Mouse (Mus musculus) forebrain, embryonic 15.5 days (tissue): Measurements from ENCODE around the gene Cdh23. TPM values are rescaled to one million over a fixed set of nuclear protein-coding genes. Genes with fewer than 3 reads are reported as not detected.

Source experiments
- ATAC-seq: fragments of 200-750 bp; cut with Nextera tagmentation; replicated peaks from 2 replicates; pipeline ENCODE4 v1.8.0; 2017; ENCODE audit warnings: mild to moderate bottlenecking, moderate TSS enrichment, moderate library complexity
- H3K27ac ChIP-seq: fragments of 300-500 bp; sonication (generic); replicated peaks from 2 replicates; pipeline ENCODE4 v1.5.1; 2015; ENCODE audit warnings: mild to moderate bottlenecking, inconsistent platforms
- H3K27me3 ChIP-seq: fragments of 300-500 bp; sonication (generic); 2 replicates; pipeline ENCODE4 v1.6.1; 2015; ENCODE audit warnings: inconsistent platforms
- H3K36me3 ChIP-seq: fragments of 300-500 bp; sonication (generic); 2 replicates; pipeline ENCODE4 v1.6.1; 2015; ENCODE audit warnings: mild to moderate bottlenecking, inconsistent platforms
- H3K4me1 ChIP-seq: fragments of 300-500 bp; sonication (generic); 2 replicates; pipeline ENCODE4 v1.6.1; 2015; ENCODE audit warnings: inconsistent platforms
- H3K4me2 ChIP-seq: fragments of 300-500 bp; sonication (generic); replicated peaks from 2 replicates; pipeline ENCODE4 v1.6.1; 2015; ENCODE audit warnings: mild to moderate bottlenecking, inconsistent platforms
- H3K4me3 ChIP-seq: fragments of 300-500 bp; sonication (generic); 2 replicates; pipeline ENCODE4 v1.5.1; 2015; ENCODE audit warnings: mild to moderate bottlenecking, inconsistent platforms
- H3K9ac ChIP-seq: fragments of 300-500 bp; sonication (generic); replicated peaks from 2 replicates; pipeline ENCODE4 v1.6.1; 2015; ENCODE audit warnings: mild to moderate bottlenecking, inconsistent platforms
- H3K9me3 ChIP-seq: fragments of 300-500 bp; sonication (generic); 2 replicates; pipeline ENCODE4 v1.6.1; 2016; ENCODE audit warnings: inconsistent platforms
- WGBS: fragments of 180-500 bp; shearing (Covaris S2); methylation state at CpG from one replicate; pipeline ENCODE4 v1.1.7; 2015; ENCODE audit warnings: mixed read lengths; 5-methylcytosine and 5-hydroxymethylcytosine counted together
- polyA plus RNA-seq: library from polyadenylated mRNA; unstranded; fragments of >200 nt; fragmentation: Nextera tagmentation; extraction: Ambion mirVana; gene quantifications from 2 replicates; pipeline ENCODE4 v1.2.1, GENCODE M21; 2015

Gene Cdh23
- polyA plus RNA-seq, 1 experiment from 2014 or later, result 1.2 TPM

DNA sequence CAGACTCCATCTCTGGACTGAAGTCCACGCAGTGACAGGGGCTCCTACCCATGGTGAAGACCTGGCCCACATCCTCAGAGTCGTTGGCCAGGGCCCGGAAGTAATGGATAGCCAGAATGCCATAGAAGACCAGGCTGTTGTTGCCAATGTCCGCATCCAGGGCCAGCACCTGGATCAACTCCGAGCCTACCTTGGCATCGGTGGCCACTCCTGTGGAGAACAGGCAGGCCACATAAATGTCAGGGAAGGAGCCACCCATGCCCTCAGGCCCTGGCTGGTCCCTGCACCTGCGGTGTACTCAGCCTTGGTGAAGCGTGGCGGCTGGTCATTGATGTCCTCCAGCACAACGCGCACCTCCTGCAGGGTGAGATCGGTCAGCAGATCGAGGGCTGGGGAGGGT is 385.7 kb downstream of the Cdh23 start:
- Histone ChIP-seq H3K9ac (no peak overlapping the region), H3K36me3 (no peaks in the 10 kb centered on the region), H3K27me3 (no peaks in the 10 kb centered on the region), H3K4me1 (no peaks in the 10 kb centered on the region), H3K4me2 (no peak overlapping the region), H3K9me3 (no peaks in the 10 kb centered on the region), H3K27ac (no peak overlapping the region), H3K4me3 (no peak overlapping the region)
- WGBS, result 90% methylated on average over 13 of the region's 13 CpGs
- ATAC-seq, result no peak

DNA sequence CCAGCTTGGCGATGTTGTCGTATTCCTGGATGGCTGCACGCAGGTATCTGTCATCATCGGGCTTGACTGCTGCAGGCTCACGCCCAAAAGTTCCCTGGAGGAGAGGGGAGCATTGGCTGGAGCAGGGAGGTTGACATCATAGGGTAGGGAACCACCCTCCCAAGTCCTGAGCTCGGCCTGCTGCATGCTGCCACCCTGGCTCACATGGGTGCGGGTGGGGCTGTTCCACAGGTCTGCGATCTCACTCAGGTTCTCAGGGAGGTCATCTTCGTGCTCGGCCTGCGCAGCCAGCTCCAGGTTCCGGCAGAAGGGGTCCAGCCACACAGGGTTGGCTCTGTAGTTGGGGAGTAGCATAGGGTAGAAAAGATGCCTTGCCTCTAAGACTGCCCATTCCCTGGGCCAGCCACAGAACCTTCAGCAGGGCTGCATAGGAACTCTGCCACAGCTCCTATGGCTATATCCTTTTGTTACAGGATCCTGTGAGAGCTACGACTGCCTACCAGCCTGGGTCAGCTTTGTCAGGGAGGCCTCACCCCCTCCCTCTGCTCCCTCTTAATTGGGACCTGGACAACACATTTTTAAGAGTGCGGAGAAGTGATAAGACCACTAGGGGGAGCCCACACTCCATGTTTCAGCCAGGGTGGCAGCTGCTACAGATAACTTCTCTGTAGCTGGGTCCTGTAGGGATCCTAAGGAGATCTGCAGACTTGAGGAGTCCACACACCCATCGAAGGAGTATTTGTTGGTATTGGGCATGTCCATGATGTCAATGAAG is 391.2 kb downstream of the Cdh23 start:
- no peaks in the 10 kb centered on the region for H3K27me3 ChIP-seq
- H3K4me2 ChIP-seq, result no peak overlapping the region
- no peaks in the 10 kb centered on the region for H3K4me1 ChIP-seq
- H3K9ac ChIP-seq, result no peak overlapping the region
- H3K36me3 ChIP-seq, result peaks cover 19% of the 10 kb centered on the region
- H3K9me3 ChIP-seq, result no peaks in the 10 kb centered on the region
- no peak overlapping the region for H3K4me3 ChIP-seq
- no peak overlapping the region for H3K27ac ChIP-seq
- WGBS, result 65% methylated on average over 15 of the region's 15 CpGs
- peak; percentile 85 for ATAC-seq

DNA sequence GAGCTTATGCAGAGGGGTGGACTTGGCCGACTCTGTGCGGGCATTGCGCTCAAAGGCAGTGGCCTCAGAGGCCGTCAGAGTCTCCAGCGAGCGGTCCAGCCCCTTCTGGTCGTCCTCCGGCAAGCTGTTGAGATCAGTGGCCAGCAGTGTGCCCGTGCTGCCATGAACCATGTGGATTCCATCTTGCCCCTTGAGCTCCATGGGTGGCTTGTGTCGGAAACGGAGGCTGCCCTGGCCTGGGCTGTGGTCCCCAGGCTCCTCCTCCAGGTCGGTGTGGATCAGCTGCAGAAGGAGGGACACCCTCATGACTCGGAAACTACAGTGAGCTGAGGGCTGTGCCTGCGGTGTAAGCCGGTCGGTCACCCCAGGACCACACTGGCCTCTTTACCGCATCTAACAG is 392.9 kb downstream of the Cdh23 start:
- H3K27ac ChIP-seq, result no peak overlapping the region
- WGBS, result 85% methylated on average over 17 of the region's 17 CpGs
- H3K36me3 ChIP-seq, result peaks cover 33% of the 10 kb centered on the region

DNA sequence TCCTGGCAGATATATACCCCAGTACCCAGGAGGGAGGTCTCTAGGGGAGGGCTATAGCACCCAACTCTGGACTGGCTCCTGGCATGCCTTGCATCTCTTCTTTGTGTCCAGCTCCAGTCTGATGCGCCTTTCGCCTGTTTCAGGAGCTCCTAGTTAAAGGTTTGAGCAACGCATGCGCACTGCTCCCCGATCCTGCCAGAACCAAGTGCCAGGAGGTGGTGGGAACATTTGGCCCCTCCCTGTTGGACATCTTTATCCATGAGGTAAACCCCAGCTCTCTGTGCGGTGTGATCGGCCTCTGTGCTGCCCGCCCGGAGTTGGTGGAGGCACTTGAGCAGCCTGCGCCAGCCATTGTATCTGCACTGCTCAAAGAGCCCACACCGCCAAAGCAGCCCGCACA is 396.7 kb downstream of the Cdh23 start:
- no peaks in the 10 kb centered on the region for H3K27me3 ChIP-seq
- no peak overlapping the region for H3K4me3 ChIP-seq
- no peak overlapping the region for H3K4me2 ChIP-seq
- no peaks in the 10 kb centered on the region for H3K9me3 ChIP-seq
- no peak for ATAC-seq
- no peaks in the 10 kb centered on the region for H3K4me1 ChIP-seq
- H3K9ac ChIP-seq, result no peak overlapping the region
- no peak overlapping the region for H3K27ac ChIP-seq
- H3K36me3 ChIP-seq, result peaks cover 55% of the 10 kb centered on the region
- 95% methylated on average over 12 of the region's 12 CpGs for WGBS

More for the DNA sequence above, 392.9 kb downstream of the Cdh23 start:
- Histone ChIP-seq H3K4me2 (no peak overlapping the region), H3K27me3 (no peaks in the 10 kb centered on the region), H3K9me3 (no peaks in the 10 kb centered on the region), H3K9ac (no peak overlapping the region), H3K4me1 (no peaks in the 10 kb centered on the region), H3K4me3 (no peak overlapping the region)
- no peak for ATAC-seq

DNA sequence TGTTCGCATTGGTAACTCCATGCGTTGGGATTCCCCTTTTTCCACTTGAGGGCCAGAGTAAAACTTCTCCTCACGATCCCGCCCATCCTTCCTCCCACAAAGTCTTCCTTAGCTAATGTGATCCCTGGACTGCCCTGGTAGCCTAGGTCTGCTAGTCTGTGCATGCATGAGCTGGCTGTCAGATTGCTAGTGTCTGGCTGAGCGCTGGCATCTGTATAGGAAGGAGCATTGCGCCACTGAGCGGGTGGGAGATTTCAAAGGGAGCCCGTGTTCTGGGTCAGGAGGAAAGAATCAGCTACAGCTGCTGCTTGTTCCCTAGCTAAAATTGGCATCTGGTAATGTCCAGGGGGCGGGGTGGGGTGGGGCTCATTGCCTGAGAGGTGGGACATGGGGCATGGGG is 400.3 kb downstream of the Cdh23 start:
- Histone ChIP-seq H3K36me3 (peaks cover 67% of the 10 kb centered on the region), H3K4me1 (no peaks in the 10 kb centered on the region), H3K9me3 (no peaks in the 10 kb centered on the region), H3K4me3 (no peak overlapping the region), H3K27ac (no peak overlapping the region), H3K9ac (no peak overlapping the region), H3K27me3 (no peaks in the 10 kb centered on the region), H3K4me2 (no peak overlapping the region)
- WGBS, result 85% methylated on average over 9 of the region's 9 CpGs
- no peak for ATAC-seq

DNA sequence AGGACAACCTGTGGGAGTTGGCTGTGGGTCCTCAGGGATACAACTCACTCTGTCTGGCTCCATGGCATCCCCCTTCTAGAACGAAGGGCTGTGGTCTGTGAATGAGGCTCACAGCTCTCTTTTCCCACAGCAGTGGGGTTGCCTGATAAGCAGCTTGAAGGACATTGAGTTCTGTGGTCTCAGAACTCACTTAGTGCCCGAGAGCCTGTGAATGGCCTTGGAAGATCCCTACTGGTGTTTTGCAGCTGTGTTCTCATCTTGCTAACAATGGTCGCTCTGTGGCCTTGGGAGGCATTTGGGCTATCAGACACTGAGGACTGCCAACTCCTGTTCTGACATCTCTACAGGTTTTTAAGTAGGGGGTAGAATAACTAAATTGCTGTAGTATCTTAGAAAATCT is 400.9 kb downstream of the Cdh23 start:
- Histone ChIP-seq H3K27me3 (no peaks in the 10 kb centered on the region), H3K9ac (no peak overlapping the region), H3K9me3 (no peaks in the 10 kb centered on the region), H3K36me3 (peaks cover 60% of the 10 kb centered on the region), H3K27ac (no peak overlapping the region), H3K4me3 (no peak overlapping the region), H3K4me1 (no peaks in the 10 kb centered on the region), H3K4me2 (no peak overlapping the region)
- ATAC-seq, result no peak
- WGBS, result 87% methylated on average over 3 of the region's 3 CpGs

DNA sequence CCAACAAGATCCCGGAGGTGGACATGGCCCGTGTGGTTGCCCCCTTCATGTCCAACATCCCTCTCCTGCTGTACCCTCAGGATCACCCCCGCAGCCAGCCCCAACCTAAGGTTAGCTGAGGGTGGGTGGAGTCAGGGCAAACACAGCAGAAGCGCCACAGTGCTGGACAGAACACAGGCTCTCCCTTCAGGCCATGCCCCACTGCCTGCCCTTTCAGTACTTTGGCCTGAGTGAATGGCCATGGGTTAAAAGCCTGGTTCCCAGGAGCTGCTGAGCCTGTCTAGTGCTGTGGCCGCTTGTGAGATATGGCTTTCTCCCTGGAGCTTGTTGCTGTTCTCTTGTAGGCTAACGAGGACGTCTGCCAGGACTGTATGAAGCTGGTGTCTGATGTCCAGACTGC is 401.7 kb downstream of the Cdh23 start:
- WGBS, result 80% methylated on average over 7 of the region's 7 CpGs
- Histone ChIP-seq H3K4me1 (peaks cover 5% of the 10 kb centered on the region; the same call in 1 of the 2 replicates), H3K27me3 (no peaks in the 10 kb centered on the region), H3K9me3 (no peaks in the 10 kb centered on the region), H3K4me2 (no peak overlapping the region), H3K4me3 (no peak overlapping the region), H3K36me3 (peaks cover 53% of the 10 kb centered on the region), H3K9ac (no peak overlapping the region), H3K27ac (no peak overlapping the region)
- ATAC-seq, result no peak

DNA sequence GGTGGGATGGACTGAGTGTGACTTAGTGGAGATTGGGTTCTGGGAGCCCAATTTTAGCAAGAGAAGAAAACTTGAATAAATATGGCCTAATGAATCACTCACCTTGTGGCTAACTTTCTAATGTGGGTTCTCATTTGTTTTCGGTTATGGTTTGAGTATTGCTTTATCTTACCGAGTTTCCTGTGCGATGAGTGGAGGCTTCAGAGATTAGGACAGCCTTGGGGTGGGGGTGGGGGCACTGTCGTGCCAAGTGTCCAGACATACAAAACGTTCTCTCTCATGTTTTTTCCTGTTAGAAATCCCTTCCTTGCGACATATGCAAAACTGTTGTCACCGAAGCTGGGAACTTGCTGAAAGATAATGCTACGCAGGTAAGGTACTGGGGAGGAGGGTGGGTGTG is 404.1 kb downstream of the Cdh23 start:
- no peaks in the 10 kb centered on the region for H3K9me3 ChIP-seq
- H3K27me3 ChIP-seq, result no peaks in the 10 kb centered on the region
- H3K4me1 ChIP-seq, result peaks cover 22% of the 10 kb centered on the region
- no peak overlapping the region for H3K4me3 ChIP-seq
- no peak for ATAC-seq
- no peak overlapping the region for H3K27ac ChIP-seq
- no peak overlapping the region for H3K9ac ChIP-seq
- peaks cover 39% of the 10 kb centered on the region for H3K36me3 ChIP-seq
- WGBS, result 90% methylated on average over 8 of the region's 8 CpGs
- H3K4me2 ChIP-seq, result no peak overlapping the region

DNA sequence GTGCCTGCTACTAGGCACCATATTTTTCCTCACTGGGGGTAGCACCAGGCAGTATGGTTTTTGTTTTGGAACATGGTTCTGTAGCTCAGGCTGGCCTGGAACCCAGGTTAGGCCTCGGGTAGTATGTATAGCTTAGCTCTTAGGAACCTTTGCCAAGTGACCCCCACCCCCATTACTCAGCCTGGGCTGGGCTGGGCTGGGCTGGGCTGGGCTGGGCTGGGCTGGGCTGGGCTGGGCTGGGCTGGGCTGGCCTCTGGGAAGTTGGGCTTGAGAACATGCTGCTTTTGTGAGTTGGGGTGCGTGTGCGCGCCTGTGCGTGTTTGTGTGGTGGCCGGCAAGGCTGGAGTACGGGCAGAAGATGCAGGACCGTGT is 405.6 kb downstream of the Cdh23 start:
- Histone ChIP-seq H3K9me3 (no peaks in the 10 kb centered on the region), H3K4me2 (no peak overlapping the region), H3K27me3 (no peaks in the 10 kb centered on the region), H3K4me1 (peaks cover 36% of the 10 kb centered on the region), H3K27ac (no peak overlapping the region), H3K36me3 (peaks cover 31% of the 10 kb centered on the region), H3K9ac (no peak overlapping the region), H3K4me3 (no peak overlapping the region)
- ATAC-seq, result no peak
- WGBS, result 86% methylated on average over 8 of the region's 8 CpGs

DNA sequence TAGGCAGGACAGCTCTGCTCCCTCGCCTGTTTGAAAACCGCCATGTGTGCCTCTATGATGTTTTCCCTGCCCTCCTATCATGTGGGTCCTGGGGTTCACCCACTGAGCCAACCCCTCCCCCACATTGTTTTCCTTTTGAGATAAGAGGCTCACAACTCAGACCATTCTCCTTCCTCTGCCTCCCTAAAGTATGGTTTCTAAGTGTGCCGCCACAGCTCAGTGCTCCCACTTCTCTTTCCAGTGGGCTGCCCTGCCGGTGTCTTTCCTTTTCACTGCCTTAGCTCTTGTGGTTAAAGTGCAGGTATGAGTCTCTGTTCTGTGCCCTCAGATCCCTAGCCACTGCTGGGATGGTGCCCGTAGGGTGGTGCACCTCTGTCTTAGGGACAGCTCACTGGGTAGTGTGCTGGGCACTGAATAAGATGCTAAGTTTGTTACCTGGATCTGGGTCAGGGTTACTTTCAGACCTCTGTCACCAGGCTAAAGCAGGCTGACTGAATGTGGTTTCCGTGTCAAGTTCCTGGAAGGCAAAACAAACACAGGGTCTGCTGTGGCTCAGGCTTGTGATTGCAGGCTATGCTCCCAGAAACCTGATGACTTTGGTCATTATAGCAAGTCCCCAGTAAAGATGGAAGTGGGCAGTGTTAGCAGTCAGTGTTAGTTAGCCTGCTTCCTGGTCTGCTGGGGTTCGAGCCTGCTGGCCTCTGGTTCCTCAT is 406.1 kb downstream of the Cdh23 start:
- peaks cover 42% of the 10 kb centered on the region for H3K4me1 ChIP-seq
- no peak overlapping the region for H3K27ac ChIP-seq
- H3K27me3 ChIP-seq, result no peaks in the 10 kb centered on the region
- no peak overlapping the region for H3K9ac ChIP-seq
- 74% methylated on average over 7 of the region's 7 CpGs for WGBS
- H3K4me3 ChIP-seq, result no peak overlapping the region
- H3K4me2 ChIP-seq, result no peak overlapping the region
- ATAC-seq, result no peak
- no peaks in the 10 kb centered on the region for H3K9me3 ChIP-seq
- peaks cover 26% of the 10 kb centered on the region for H3K36me3 ChIP-seq

DNA sequence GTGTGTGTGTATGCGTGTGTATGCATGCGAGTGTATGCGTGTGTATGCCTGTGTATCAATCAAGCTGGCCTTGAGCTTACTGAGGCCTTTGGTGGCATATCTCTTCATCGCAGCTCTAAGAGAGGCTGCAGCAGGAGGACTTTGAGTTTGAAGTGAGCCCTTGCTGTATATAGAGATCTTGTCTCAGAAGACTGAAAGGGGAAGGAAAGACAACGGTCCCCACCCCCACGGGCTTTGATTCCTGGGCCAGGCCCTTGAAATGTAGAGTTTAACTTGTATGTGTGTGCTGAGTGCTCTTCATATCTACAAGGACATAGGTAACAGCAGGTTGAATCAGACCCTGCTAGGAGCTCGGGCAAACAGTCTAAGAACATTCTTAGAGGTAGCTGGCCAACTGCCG is 407.1 kb downstream of the Cdh23 start:
- Histone ChIP-seq H3K36me3 (peaks cover 18% of the 10 kb centered on the region), H3K4me1 (peaks cover 52% of the 10 kb centered on the region), H3K27ac (no peak overlapping the region), H3K9ac (no peak overlapping the region), H3K4me2 (no peak overlapping the region), H3K9me3 (no peaks in the 10 kb centered on the region), H3K4me3 (no peak overlapping the region), H3K27me3 (no peaks in the 10 kb centered on the region)
- 87% methylated on average over 8 of the region's 8 CpGs for WGBS
- no peak for ATAC-seq

DNA sequence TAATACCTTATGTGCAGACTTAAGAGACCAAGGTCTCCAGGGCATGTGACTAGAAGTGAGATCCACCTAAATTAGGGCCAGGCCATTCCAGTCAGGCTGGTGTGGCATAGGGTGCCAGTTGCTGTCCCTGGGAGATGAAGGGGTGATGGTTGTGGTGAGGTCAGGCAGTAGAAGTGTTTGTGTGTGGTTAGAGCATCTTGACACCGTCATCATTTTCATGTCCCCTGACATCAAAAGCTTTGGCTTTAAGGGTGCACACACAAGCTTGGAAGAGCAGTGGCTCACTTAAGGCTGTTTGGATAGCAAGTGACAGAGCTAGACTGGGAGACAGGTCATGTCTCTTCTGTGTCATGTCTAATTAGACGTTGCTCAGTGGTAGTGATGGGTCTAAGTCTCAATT is 408.6 kb downstream of the Cdh23 start:
- no peak overlapping the region for H3K27ac ChIP-seq
- H3K36me3 ChIP-seq, result peaks cover 3% of the 10 kb centered on the region
- no peak overlapping the region for H3K4me2 ChIP-seq
- no peak overlapping the region for H3K9ac ChIP-seq
- no peak for ATAC-seq
- WGBS, result 84% methylated on average over 2 of the region's 2 CpGs
- no peak overlapping the region for H3K4me3 ChIP-seq
- H3K4me1 ChIP-seq, result peaks cover 64% of the 10 kb centered on the region
- H3K9me3 ChIP-seq, result no peaks in the 10 kb centered on the region
- no peaks in the 10 kb centered on the region for H3K27me3 ChIP-seq
